Mouse (Mus musculus) heart, adult 10 weeks (tissue): Measurements from ENCODE around the gene Ei24. TPM values are rescaled to one million over a fixed set of nuclear protein-coding genes. Genes with fewer than 3 reads are reported as not detected.

Experiments
- polyA plus RNA-seq: library from polyadenylated mRNA; stranded (reverse); fragments of 350-450 nt; fragmentation: Illumina TruSeq; extraction: RNeasy Lipid Tissue Mini Kit (QIAGEN cat#74804); gene quantifications from one replicate; pipeline ENCODE4 v1.2.3, GENCODE M21; 2014; ENCODE audit warnings: low read depth, low replicate concordance

The Ei24 gene
- polyA plus RNA-seq = 77.8 TPM

GRCm38 (mm10) chr9:36796781-36797555, at the start of gene Ei24:
TSS of gene Ei24 (minus strand) at chr9:36797393.

DNA sequence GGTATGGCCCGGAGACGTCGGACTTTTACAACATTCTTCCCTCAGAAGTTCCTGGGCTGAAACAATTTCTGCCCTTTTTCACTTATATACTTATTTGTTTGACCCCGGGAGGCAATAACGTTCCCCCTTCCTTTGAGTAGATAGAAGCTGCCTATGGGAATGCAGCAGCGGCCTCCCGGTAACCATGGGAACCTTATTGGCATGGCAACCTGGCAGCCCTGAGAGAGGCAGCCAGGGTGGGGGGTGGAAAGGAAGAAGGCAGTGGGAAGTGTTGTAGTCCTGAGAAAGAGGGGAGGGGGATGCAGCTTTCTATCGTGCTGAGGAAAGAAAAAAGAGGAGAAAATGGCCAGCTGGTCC, 24.4 kb upstream of the Ei24 start, which contains the start of gene Fez1:
TSS of gene Fez1 (plus strand) at position 221 of the 357 bp plus-strand sequence.

GRCm38 (mm10) chr9:36767203-36768143, 29.7 kb downstream of the Ei24 start, which contains the start of gene Stt3a:
TSS of gene Stt3a (minus strand) at chr9:36767679.

Other genes with a start within 250 kb of the Ei24 start
- gene Gm17689, start 214.8 kb downstream of the Ei24 start, polyA plus RNA-seq = not detected
- not detected for gene A630095E13Rik, start 154.0 kb downstream of the Ei24 start, polyA plus RNA-seq
- gene Acrv1, start 104.2 kb downstream of the Ei24 start, polyA plus RNA-seq = not detected
- gene Chek1, start 70.3 kb downstream of the Ei24 start, polyA plus RNA-seq = 2.1 TPM
- 25.4 TPM for gene Stt3a, start 29.7 kb downstream of the Ei24 start, polyA plus RNA-seq
- gene Fez1, start 24.5 kb upstream of the Ei24 start, polyA plus RNA-seq = 2.3 TPM